Mouse (Mus musculus) layer of hippocampus, adult 11-12 months (tissue): ENCODE results near the gene Gm38119.
"Not testable (repeated sequence)": the region's sequence is repeated elsewhere in the genome, so short reads cannot be mapped to it uniquely, and the experiment has no call there.

Source experiments
- DNase-seq: peaks from one replicate; pipeline ENCODE4 v3.0.0; 2022; ENCODE audit warnings: low spot score

The Gm38119 gene

GRCm38 (mm10) chr3:92738996-92739395 is at the start of gene Gm38119:
Gene Gm38119 (minus strand): TSS chr3:92739096.
- DNase-seq, result no peak

DNA sequence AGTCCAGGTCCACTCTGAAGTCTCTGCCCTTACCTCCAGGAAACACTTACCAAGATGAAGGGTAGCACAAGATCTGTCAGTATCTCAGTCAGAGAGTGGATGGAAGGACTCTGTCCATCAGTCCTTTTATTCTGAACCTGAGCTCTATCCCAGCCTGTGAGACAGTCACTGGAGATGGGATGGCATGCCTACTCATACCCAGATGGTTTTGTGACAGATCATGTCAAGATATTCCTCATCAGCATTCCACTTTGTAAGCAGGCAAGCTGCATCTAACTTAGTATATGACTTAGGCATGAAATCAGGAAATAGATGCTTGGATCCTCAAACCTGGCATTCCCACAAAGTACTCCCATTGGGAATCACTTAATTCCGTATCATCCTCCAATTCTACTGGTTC is 39.9 kb upstream of the Gm38119 start, which contains the start of gene Lce1i:
Lce1i (minus strand) TSS at position 101 of the 400 bp plus-strand sequence.
- DNase-seq, result no peak

- DNase-seq, result no peak
These were observed 32.7 kb upstream of the Gm38119 start for GRCm38 (mm10) chr3:92771573-92771972.

- DNase-seq, result no peak
These were observed 26.1 kb upstream of the Gm38119 start, which contains the start of gene Lce1h for GRCm38 (mm10) chr3:92764965-92765364. Gene Lce1h (minus strand): TSS chr3:92765065.

DNA sequence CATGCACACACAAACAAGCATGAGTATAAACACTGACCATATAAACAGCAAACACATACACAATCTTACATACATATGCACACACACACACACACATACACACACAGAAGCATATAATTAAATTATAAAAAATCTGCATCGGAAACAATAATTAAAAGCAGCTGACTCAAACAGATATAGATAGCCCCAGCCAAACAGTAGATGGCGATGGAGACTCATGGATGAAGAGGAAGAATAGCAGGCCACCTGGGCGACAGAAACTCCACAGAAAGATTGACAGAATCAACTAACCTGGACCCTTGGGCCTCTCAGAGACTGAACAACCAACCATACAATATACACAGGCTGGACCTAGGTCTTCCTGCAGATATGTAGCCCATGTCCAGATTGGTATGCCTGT is 14.3 kb upstream of the Gm38119 start:
- DNase-seq, result no peak

DNA sequence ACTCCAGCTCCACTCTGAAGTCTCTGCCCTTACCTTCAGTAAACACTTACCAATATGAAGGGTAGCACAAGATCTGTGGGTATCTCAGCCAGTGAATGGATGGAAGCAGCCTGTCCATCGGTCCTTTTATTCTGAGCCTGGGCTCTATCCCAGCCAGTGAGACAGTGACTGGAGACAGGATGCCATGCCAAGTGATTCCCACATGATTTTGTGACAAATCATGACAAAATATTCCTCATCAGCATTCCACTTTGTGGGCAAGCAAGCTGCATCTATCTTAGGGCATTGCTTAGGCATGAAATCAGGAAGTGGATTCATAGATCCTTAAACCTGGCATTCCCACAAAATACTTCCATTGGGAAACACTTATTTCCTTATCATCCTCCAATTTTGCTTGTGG is 13.3 kb upstream of the Gm38119 start, which contains the start of gene Lce1g:
Lce1g (minus strand) TSS at position 101 of the 400 bp plus-strand sequence.
- DNase-seq, result no peak

DNA sequence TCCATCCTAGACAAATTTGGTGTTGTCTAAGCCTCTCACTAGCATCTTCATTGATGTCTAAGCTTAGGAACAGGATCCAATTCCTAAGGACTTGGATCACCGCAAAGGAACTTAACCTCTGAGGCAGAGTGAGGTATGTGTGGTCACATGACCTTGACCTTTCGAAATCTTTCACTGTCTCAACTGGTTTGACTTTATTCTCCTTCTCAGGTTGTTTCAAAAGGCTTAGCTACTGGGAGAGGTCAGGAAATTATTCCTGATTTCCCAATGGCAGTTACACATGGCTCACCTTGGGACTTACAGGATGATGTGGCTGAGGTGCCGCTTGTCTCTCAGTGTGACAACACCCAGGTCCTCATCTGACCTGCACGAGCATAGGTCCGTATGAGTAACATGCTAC is 16.3 kb downstream of the Gm38119 start:
- DNase-seq, result no peak

DNA sequence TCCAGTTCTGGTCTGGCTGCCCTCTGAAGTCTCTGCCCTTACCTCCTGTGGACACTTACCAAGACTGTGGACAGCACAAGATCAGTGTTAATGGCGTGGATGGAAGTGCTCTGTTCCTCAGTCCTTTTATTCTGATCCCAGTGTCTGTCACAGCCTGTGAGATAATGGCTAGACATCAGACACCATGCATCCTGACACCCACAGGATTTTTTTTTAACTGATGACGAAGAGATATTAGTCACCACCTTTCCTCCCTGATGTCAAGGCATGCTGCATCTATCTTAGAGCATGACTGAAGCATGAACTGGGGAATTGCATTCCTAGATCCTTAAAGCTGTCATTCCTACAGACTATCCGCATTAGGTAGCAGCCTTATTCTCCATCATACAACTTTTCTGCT is 18.6 kb downstream of the Gm38119 start, which contains the start of gene Lce1f:
Lce1f (minus strand) TSS at position 101 of the 400 bp plus-strand sequence.
- no peak for DNase-seq

- DNase-seq, result no peak
These were observed 23.8 kb downstream of the Gm38119 start for GRCm38 (mm10) chr3:92715122-92715521.

GRCm38 (mm10) chr3:92708974-92709373 is 29.9 kb downstream of the Gm38119 start, which contains the start of gene Lce1e:
Gene Lce1e (minus strand): TSS chr3:92709074.
- no peak for DNase-seq

GRCm38 (mm10) chr3:92694613-92695012 is 44.3 kb downstream of the Gm38119 start:
- DNase-seq, result no peak

DNA sequence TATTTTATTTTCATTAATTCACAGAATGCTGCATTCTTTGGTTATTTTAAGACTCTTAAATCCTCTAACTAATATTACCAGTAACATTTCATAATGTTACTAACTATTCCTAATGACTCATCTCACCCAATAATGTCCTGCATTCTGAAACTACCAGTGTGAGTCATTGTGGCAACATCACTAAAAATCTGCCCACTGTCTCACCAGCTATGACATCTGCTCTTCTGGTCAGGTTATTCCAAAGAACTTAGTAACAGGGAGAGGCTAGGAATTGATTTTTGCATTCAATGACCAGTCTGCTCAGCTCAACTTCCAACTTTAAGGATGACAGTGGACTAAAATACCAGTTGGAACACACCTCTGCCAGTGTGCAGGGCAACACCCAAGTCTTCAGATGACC is 47.2 kb downstream of the Gm38119 start:
- DNase-seq, result no peak

DNA sequence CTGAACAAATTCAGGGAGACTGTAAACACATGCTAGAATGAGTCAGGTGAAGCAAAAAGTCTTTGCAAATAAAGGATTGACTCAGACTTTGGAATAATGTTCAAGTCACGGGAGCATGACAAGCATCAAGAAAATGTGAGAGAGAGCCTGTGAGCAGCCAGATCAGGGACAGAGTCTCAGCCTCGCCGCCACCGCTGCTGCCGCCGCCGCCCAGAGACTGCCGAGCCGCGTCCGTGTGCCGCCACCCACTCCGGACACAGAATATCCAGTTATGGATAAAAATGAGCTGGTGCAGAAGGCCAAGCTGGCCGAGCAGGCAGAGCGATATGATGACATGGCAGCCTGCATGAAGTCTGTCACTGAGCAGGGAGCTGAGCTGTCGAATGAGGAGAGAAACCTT is 49.7 kb downstream of the Gm38119 start:
- DNase-seq, result not testable (repeated sequence)
